ENCODE assay signal across 13 mouse cellular contexts in genomic region chr19:58186558-58186957, GRCm38 (mm10).
A peak's percentile ranks its signal among the peaks of the same experiment; 100 is the strongest.
DNase-seq lines count a peak whose midpoint lies in the region; ATAC-seq and TF ChIP-seq lines count a peak whose summit lies in the region.
"Had no signal": no experiment of that assay in that cellular context is flagged by ENCODE, and none has a peak within 500 bp of the region (broad histone marks: within the 10 kb centered on the region; RNA-seq: fewer than 3 reads in every experiment).

No protein-coding gene starts in this region.

- peaks cover 9% of the 10 kb centered on the region for H3K4me1 ChIP-seq in heart, embryonic 13.5 days
- no peaks in the 10 kb centered on the region for H3K4me1 ChIP-seq in stomach, embryonic 16.5 days (ENCODE audit: control insufficient read depth, insufficient read depth, low read length)
- H3K4me1 ChIP-seq in stomach, postnatal 0 days (replicated peaks; ENCODE audit: control insufficient read depth, insufficient read depth) = no peaks in the 10 kb centered on the region
- peaks cover 7% of the 10 kb centered on the region for H3K4me1 ChIP-seq in limb, embryonic 15.5 days
- H3K4me1 ChIP-seq: megakaryocyte, embryonic 14.5 days had no signal

- peak overlapping the region; percentile 41; the same call in 1 of the 2 replicates for H3K27ac ChIP-seq in heart, embryonic 13.5 days (replicated peaks)
- H3K27ac ChIP-seq in stomach, embryonic 16.5 days (ENCODE audit: low read length) = no peak overlapping the region
- H3K27ac ChIP-seq in stomach, postnatal 0 days (replicated peaks) = no peak overlapping the region
- peak overlapping the region; percentile 38; the same call in 1 of the 2 replicates for H3K27ac ChIP-seq in limb, embryonic 15.5 days
- H3K27ac ChIP-seq: hindbrain, embryonic 10.5 days; kidney, embryonic 15.5 days had no signal

- 37% methylated on average over 4 of the region's 4 CpGs for WGBS in heart, embryonic 13.5 days
- WGBS in stomach, embryonic 16.5 days = 48% methylated on average over 4 of the region's 4 CpGs
- 59% methylated on average over 4 of the region's 4 CpGs for WGBS in stomach, postnatal 0 days
- WGBS in limb, embryonic 15.5 days = 28% methylated on average over 4 of the region's 4 CpGs

- no peaks in the 10 kb centered on the region for H3K36me3 ChIP-seq in heart, embryonic 13.5 days
- H3K36me3 ChIP-seq in stomach, embryonic 16.5 days (ENCODE audit: control insufficient read depth, insufficient read depth, low read length) = no peaks in the 10 kb centered on the region
- H3K36me3 ChIP-seq in stomach, postnatal 0 days (ENCODE audit: control insufficient read depth, insufficient read depth, low read length) = no peaks in the 10 kb centered on the region
- no peaks in the 10 kb centered on the region for H3K36me3 ChIP-seq in limb, embryonic 15.5 days
- H3K36me3 ChIP-seq: hindbrain, embryonic 10.5 days; kidney, embryonic 15.5 days had no signal

- no peak for TF ChIP-seq EP300 in stomach, postnatal 0 days (optimal IDR thresholded peaks at IDR 0.05)

- TF ChIP-seq CTCF in stomach, postnatal 0 days (IDR thresholded peaks at IDR 0.05; ENCODE audit: low read depth) = no peak

- no peak overlapping the region for H3K9ac ChIP-seq in heart, embryonic 13.5 days
- H3K9ac ChIP-seq in stomach, embryonic 16.5 days (ENCODE audit: low read length) = no peak overlapping the region
- no peak overlapping the region for H3K9ac ChIP-seq in stomach, postnatal 0 days (ENCODE audit: low read length)
- H3K9ac ChIP-seq in limb, embryonic 15.5 days = no peak overlapping the region
- H3K9ac ChIP-seq: kidney, embryonic 15.5 days had no signal

- no peak overlapping the region for H3K4me2 ChIP-seq in heart, embryonic 13.5 days
- H3K4me2 ChIP-seq in stomach, embryonic 16.5 days (ENCODE audit: low read depth, low read length) = no peak overlapping the region
- H3K4me2 ChIP-seq in stomach, postnatal 0 days (replicated peaks; ENCODE audit: low read depth) = no peak overlapping the region
- H3K4me2 ChIP-seq in limb, embryonic 15.5 days = no peak overlapping the region
- H3K4me2 ChIP-seq: kidney, embryonic 15.5 days had no signal

- intact Hi-C loops in left cerebral cortex, postnatal 36 days (cut with DNase I) = no loop called here

- ATAC-seq in heart, embryonic 13.5 days (ENCODE audit: extremely low read depth, insufficient number of reproducible peaks, low FRiP score, low TSS enrichment) = no peak
- ATAC-seq in stomach, embryonic 16.5 days (ENCODE audit: insufficient read depth, low FRiP score) = peak; percentile 47; the same call in 1 of the 2 replicates
- no peak for ATAC-seq in stomach, postnatal 0 days (ENCODE audit: low FRiP score, low TSS enrichment)
- ATAC-seq in limb, embryonic 15.5 days (ENCODE audit: insufficient number of reproducible peaks, low FRiP score, low TSS enrichment, low read depth) = no peak

- H3K27me3 ChIP-seq in heart, embryonic 13.5 days (replicated peaks) = peaks cover 49% of the 10 kb centered on the region
- no peaks in the 10 kb centered on the region for H3K27me3 ChIP-seq in stomach, embryonic 16.5 days (ENCODE audit: control insufficient read depth, insufficient read depth, low read length)
- H3K27me3 ChIP-seq in stomach, postnatal 0 days (ENCODE audit: control insufficient read depth, insufficient read depth, low read length) = no peaks in the 10 kb centered on the region
- 0 out of 2 replicates have a peak, but pooled peaks cover 3% of the 10 kb centered on the region for H3K27me3 ChIP-seq in limb, embryonic 15.5 days
- H3K27me3 ChIP-seq: kidney, embryonic 15.5 days; megakaryocyte, embryonic 14.5 days had no signal

- no peak overlapping the region for H3K4me3 ChIP-seq in heart, embryonic 13.5 days
- no peak overlapping the region for H3K4me3 ChIP-seq in stomach, embryonic 16.5 days (replicated peaks; ENCODE audit: low read length)
- no peak overlapping the region for H3K4me3 ChIP-seq in stomach, postnatal 0 days (ENCODE audit: low read depth, low read length)
- no peak overlapping the region for H3K4me3 ChIP-seq in limb, embryonic 15.5 days
- H3K4me3 ChIP-seq: hindbrain, embryonic 10.5 days; kidney, embryonic 15.5 days; megakaryocyte, embryonic 14.5 days had no signal

- DNase-seq in cerebellum, adult 18-20 months = peak; percentile 6 to 13
- no peak for DNase-seq in cerebellum, adult 11-12 months
- no peak for DNase-seq in heart, adult 9 months (ENCODE audit: low spot score in 2 of 2)
- DNase-seq in stomach, postnatal 0 days (ENCODE audit: low spot score) = no peak
- no peak for DNase-seq in left cerebral cortex, postnatal 36 days (ENCODE audit: low spot score in 2 of 2)
- DNase-seq: spleen, adult 18-20 months; thymus, adult 2 months had no signal

- no peaks in the 10 kb centered on the region for H3K9me3 ChIP-seq in heart, embryonic 13.5 days
- no peaks in the 10 kb centered on the region for H3K9me3 ChIP-seq in stomach, embryonic 16.5 days (replicated peaks; ENCODE audit: control insufficient read depth, low read length)
- H3K9me3 ChIP-seq in stomach, postnatal 0 days (ENCODE audit: control insufficient read depth, low read length) = no peaks in the 10 kb centered on the region
- H3K9me3 ChIP-seq in limb, embryonic 15.5 days = no peaks in the 10 kb centered on the region
- H3K9me3 ChIP-seq: hindbrain, embryonic 10.5 days; kidney, embryonic 15.5 days had no signal

Comparison
In these comparisons a context has a peak if more than half of its experiments do, and no peak if none do; other contexts are left out.
1. DNase-seq: peak in cerebellum, adult 18-20 months (2 of 2); none in cerebellum, adult 11-12 months (single experiment), heart, adult 9 months (0 of 2), stomach, postnatal 0 days (single experiment) and left cerebral cortex, postnatal 36 days (0 of 2).
2. H3K27ac ChIP-seq: peak in heart, embryonic 13.5 days (single experiment) and limb, embryonic 15.5 days (single experiment); none in stomach, embryonic 16.5 days (single experiment) and stomach, postnatal 0 days (single experiment).